Mouse (Mus musculus) left cerebral cortex, adult 11 months (tissue): Measurements from ENCODE around the gene Btbd1.
A peak's percentile ranks its signal among the peaks of the same experiment; 100 is the strongest.
"Not testable (repeated sequence)": the region's sequence is repeated elsewhere in the genome, so short reads cannot be mapped to it uniquely, and the experiment has no call there.

Experiments
- DNase-seq: peaks from one replicate; pipeline ENCODE4 v3.0.0; 2022; ENCODE audit warnings: low spot score

The Btbd1 gene

DNA sequence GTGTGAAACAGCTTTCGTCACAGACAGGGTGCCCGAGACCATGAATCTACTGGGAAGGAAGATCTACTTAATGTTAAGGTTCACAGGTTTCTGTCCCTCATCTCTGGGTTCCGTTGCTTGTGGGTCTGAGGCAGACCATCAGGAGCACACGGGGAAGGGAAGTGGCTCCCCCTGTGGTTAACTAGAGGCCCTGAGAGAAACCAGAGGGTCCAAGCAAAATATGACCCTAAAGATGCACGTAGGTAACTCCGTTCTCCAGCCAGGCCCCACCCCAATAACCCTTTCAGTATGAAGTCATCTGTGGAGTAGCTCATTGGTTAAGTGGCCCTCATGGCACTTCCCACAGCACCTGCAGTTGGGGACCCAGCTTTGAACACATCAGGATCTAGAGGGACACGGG, 20.4 kb upstream of the Btbd1 start:
- no peak for DNase-seq

DNA sequence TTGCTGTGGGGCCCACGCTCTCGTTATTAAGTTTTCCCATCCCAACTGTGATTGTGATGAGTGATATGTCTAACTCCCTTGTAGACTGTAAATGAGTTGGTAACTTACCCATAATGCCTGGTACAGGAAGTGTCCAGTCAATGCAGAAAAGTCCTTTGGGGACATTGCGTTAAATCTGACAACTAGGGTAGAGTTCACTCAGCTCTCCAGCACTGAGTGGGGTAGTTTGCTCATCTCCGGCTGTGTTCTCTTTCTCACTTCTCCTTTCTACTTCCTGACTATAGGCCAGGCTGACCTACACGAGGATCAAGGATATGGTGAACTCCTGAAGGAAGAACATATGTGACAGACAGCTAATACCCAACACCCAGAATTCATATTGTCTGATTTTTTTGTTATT, 20.0 kb upstream of the Btbd1 start:
- DNase-seq, result no peak

DNA sequence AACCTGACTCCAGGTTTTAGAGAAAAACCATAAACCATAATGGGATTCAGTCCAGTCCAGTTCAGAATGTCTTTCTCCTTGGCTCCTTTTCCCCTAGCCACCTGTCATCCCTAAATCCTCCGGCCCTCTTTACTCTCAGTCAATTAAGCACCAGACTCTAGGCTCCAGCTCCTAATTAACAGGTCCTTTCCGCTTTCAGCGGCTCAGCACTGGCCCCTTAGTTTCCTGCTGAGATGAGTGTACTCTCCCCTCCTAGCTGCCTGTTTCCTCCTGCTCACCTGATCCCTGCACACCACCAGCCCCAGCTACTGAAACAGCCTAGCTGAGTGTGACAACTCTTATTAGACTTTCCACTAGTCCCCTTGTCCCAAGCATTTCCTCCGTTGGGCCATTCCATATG, 18.5 kb upstream of the Btbd1 start:
- DNase-seq, result no peak

DNA sequence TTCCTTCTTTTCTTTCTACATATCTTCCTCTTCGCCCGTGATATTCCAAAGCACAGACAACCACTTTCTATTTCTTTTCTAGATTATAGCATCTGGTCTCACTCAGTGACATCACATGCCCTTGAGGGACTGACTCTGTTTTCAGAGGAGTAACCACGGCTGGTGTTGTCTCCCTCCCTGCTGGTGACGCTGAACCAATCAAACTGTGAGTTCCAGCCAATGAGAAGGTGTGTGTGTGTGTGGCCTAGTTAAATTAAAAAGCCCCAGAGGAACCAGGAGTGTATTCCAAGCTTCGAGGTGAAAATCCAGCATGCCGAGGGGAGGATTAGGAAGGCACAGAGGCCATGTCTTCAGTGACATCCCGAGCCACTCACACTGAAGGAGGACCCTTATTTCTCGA, 17.8 kb upstream of the Btbd1 start:
- no peak for DNase-seq

DNA sequence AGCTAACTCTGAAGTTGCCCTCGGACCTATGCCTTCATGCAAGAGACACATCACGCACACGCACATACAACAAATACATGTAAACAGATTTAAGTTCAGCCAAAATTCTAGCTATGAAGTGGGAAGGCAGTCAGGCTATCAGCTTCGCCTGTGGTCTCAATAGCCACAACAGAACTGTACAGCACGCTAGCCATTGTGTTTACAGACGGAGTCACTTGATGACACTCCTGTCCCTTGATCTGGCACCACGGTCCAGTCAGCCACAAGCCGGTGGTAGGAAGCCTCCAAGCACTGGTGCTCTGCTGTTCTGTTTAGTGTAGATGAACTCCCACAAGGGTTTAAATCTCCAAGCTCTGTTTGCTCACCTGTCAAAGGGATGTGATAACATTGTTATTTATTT, 16.8 kb upstream of the Btbd1 start:
- DNase-seq, result no peak

DNA sequence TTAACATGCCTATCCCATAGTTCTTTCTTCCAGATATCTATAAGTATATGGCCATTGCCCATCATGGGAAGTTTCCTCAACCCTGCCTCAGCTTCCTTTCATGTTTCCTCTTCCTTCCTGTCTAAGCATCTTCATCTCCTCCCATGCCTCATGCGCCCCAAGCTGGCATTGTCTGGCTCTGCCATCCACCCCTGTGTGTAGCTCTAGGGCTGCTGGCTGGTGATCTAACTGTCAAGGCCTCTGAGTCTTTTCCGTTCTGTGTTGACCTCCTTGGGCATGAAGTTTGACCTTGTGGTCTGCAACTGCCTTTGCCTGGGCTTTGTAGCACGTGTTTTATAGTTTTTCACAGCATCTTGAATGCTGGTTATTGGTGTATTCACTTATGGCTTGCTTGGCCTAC, 16.1 kb upstream of the Btbd1 start:
- no peak for DNase-seq

DNA sequence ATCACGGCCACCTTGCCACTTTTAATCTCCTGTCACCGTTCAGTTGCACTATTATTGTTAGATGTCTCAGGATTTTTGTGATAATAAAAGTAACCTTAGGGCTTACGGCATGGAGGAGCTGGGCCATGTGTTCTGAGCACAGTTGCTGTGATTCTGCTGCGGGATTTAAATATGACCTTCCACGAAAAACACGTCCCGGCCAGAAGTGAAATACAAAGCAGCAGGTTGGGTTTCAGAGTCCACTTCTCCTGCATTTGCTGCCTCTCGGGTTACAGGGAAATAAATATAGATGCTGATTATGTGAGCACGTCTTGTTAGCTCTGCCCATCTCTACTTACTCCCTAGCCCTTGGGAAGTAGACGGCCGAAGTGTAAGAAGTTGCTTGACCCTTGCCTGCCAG, 15.6 kb upstream of the Btbd1 start:
- DNase-seq, result no peak

DNA sequence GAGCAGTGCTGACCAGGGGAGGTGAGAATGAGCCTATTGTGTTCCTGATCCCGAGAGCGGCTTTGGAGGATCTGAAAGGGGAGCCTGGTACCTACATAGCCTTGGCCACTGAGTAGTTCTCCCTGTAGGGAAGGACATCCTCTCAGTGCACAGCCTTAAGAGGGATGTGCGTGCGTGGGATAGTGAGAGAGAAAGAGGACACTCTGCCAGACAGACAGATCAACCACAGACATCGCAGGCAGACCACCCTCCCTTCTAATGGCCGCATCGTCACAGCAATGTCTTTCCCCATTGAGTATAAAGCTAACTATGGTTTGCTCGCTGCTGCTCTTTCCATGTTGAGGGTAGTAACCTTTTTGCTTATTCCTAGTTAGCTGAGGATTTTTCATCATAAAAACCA, 14.7 kb upstream of the Btbd1 start:
- no peak for DNase-seq

DNA sequence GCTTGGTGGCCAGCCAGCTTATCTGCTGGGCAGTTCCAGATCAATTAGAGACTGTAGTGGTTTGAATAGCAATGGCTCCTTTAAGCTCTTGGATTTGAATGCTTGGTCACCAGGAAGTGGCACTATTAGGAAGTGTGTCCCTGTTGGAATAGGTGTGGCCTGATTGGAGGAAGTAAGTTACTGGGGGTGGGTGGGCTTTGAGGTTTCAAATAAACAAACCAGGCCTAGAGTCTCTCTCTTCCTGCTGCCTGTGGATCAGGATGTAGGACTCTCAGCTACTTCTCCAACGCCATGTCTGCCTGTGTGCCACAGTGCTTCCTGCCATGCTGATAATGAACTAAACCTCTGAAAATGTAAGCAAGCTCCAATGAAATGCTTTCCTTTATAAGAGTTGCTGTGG, 13.8 kb upstream of the Btbd1 start:
- no peak for DNase-seq

DNA sequence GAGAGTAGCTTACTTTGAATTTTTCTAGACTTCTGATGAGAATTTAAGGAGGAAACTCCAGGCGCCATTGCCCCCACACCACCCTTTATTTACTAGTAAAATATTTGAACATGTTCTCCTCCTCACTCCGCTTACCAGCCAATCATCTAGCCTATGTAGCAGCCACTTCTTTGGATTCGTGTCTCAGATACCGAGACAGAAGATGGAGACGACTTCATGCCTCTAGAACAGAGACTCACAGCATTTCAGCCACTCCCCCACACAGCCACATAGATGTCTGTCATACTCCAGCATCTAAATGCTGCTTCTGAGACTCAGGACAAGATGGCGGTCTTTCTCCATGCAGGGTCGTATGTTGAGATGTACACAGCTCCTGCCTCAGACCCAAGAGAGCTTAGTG, 12.9 kb upstream of the Btbd1 start:
- DNase-seq, result no peak

DNA sequence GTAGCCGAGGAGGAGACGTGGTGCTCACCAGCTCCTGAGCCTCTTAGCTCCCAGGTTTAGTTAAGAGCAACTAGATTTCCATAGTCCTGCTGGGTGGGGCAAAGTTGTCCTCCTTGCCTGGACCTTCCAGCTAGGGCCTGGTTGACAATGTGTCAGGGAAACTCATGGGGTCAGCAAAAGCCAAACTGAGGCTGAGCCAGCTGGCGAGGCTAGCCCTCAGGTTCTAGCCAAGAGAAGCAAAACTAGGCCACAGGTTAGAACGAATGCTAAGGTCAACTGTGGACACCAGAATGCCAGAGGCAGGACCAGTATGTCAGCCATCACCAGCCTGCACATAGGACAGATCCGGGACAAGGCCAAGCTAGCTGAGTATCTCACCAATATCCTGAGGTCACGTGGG, 12.2 kb upstream of the Btbd1 start:
- no peak for DNase-seq

DNA sequence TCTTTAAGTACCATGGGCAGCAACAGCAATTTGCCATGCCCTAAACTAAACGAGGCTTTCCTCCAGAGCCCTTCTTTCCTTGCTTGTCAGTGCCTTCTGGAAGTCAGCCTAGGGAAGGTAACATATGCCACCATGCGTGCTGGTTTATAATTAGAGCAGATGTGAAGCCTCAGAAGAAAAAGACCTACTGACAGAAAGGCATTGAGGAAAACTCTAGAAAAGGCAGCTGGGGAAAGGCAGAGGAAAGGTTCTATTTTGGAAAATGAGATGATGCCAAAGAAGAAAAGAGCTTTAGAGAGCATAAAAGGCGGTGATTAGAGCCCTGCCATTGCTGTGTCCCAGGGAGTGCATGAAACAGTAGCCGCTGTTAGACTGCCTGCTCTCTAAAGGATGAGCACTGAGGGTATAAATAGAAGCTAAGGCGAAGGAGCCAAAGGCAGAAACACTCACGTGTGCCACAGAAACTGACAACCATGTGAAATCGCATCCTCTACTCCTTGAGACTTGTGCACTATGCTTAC, 11.5 kb upstream of the Btbd1 start:
- DNase-seq, result peak; percentile 70

DNA sequence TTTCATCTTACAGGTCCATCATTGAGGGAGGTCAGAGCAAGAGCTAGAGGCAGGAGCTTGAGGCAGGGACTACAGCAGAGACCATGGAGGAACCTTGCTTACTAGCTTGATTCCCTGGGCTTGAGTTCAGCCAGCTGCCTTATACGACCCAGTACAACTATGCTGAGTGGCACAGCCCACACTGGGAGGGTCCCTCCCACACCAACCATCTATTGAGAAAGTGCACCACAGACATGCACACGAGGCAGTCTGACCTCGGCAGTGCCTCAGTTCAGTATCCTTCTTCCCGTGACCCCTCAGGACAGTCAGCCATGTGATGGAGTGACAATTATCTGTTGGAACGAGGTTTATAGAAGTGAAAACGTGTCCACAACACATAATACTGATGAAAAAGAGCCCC, 10.5 kb upstream of the Btbd1 start:
- no peak for DNase-seq

DNA sequence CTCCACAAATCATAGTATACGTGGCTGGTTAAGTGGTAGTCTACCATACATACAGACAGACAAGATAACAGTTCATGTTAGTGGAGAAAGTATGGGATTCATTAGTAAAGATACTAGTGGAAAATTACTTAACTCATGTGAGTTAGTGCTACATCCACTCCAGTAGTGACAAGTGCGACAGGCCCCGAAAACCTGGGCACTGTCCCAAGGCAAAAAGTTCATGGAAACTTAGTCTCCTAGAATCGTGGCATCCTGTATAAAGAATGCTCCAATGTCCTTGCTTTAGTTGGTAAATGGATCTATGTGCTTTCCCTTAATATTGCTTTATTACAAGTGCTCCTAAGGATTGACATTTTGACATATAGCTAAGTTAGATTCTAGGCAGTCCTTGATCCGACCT, 8.5 kb upstream of the Btbd1 start:
- DNase-seq, result not testable (repeated sequence)

DNA sequence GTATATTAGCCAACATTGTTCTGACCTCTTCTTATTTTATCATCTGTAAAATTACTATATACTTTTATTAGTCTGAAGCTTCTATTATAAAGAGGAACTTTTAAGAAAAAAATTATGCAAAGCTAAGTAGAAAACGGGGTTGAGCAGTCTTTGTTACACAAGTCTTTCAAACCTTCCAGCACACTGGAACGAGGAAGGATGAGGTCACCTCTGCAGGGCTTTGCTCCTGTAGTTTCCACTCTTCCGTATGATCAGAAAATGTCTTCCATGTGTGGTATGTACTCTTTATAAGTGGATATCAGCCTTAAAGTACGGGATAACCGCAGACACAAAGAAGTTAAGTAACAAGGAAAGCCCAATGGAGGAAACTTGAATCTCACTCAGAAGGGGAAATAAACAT, 6.2 kb upstream of the Btbd1 start:
- no peak for DNase-seq

DNA sequence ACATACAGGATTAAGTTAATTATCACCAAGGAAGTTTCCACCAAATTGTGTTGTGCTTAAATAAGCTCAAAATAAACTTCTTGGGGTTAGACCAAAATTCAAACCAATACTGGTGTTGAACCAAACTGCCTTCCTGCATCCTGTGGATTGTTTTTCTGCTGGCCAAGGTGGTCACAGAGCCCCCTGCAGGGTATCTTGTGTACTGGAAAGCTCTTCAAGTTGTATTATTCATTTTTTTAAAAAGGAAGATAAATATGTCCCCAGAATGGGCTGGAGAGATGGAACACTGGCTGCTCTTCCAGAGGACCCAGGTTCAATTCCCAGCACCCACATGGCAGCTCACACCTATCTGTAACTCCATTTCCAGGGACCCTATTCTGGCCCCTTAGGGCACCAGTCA, 5.6 kb upstream of the Btbd1 start:
- no peak for DNase-seq

DNA sequence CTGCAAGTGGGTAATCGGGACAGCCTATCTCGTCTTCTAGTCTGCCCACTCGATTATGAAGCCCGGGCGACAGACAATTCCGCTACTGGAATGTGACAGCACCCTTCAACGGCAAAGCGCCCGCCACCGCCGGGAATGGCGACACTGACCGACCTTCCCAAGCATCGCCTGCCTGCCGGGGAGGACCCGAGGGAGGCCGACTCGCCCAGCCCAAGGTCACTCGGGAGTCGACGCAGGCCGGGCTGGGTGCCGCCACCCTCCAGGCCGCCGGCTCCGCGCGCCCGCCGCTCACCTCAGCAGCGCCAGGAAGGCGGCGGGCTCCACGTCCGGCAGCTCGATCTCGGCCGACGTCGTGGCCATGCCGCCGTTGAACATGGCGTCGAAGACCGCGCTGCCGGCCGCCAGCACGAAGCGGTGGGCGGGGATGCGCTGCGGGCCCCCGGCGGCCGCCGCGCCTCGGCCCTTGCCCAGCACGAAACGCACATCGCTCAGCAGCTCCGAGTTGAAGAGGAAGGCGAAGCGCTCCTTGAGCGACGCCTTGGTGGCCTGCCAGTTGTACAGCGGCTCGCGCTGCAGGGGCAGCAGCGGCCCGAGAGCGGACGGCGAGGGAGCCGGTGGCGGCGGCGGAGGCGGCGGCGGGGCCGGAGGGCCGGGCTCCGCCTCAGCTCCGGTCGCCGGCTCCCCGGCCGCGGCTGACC, 401 bp downstream of the Btbd1 start:
- DNase-seq, result no peak

DNA sequence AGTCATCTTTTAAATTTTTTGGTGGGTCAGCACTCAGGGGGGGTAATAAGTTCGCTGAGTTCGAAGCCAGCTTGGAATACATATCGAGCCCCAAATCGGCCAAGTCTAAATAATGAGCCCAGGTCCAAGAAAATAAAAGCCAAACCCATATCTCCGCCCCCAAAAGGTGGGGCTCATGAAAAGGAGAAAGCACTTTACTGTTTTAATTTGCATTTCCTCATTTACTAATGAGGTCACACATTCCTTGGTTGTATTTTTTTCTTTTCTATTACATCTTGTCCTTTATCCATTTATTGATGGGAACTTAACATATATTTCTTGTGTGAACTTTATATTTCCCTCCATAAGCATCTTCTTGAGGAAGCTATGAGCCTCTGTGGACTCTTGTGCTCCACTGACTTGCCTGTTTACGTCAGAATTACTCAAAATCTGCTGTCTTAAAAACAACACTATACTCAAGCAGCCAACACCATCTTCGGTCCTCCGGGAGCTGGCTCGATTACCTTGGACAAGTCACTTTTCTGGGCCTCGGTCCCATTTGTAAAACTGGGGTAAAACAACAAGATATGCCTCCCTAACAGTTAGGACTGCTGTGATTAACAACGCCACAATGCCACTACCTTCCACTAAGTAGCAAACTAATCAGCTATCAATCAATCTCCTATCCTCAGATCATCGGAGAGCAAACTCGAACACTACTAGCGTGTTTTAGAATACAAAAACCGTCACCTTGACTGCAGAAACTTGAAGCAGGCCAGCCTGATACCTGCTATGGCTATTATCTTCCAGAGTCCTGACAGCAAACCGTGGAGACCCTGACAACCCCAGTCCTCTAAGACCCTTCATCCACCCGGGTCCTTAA, 1.2 kb downstream of the Btbd1 start:
- no peak for DNase-seq

DNA sequence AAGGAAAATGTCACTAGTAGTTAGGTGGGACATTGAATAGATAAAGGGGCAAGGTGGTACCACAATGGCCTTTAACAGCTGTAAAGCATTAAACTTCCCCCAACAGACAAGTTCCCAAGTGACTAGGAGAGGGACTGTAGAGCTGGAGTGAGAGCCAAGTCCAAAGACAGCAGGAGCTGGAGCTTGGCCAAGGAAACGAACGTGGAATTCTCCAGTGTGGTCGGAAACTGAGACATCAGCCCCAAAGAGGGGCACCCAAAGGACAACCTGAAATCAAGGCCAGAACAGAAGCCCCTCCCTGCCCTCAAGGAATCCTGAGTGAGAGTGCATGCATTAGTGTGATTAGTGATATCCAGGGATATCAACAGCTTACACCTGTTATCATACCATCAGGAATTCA, 3.9 kb downstream of the Btbd1 start:
- DNase-seq, result no peak

DNA sequence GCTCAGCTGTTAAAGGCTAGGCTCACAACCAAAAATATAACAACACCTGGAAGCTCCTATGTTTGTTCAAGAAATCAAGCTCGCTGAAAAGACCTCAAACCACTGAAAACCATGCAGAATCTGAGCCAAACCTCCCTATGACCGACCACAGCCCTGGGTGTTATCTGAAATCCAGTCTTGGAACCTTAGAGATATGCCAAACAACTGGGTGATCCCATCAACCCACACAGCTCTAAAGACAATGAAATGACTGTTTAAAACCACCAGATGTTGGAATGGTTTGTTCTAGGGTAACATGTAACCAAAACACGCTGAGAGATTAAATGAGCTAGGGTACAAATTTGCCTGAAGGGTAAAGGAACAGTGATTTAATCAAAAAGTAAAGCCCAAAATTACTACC, 4.3 kb downstream of the Btbd1 start:
- no peak for DNase-seq

DNA sequence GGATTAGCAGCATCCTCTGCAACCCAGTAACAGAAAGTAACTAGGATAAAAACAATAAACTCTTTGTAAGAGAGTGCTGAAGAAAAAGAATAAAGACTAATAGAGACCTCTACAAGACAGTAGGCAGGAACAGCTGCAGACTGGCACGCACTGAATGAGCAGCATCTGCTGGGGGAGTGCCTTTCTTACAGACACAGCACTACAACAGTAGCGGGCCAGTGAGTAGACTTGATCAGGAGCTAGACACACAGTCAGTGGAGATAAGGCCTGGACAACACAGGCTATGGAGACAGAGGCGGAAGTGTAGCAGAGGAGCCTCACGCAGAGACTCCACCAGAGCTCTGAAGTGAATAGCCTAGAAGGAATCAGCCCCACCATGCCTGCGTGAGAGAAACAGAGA, 23.2 kb downstream of the Btbd1 start:
- no peak for DNase-seq

DNA sequence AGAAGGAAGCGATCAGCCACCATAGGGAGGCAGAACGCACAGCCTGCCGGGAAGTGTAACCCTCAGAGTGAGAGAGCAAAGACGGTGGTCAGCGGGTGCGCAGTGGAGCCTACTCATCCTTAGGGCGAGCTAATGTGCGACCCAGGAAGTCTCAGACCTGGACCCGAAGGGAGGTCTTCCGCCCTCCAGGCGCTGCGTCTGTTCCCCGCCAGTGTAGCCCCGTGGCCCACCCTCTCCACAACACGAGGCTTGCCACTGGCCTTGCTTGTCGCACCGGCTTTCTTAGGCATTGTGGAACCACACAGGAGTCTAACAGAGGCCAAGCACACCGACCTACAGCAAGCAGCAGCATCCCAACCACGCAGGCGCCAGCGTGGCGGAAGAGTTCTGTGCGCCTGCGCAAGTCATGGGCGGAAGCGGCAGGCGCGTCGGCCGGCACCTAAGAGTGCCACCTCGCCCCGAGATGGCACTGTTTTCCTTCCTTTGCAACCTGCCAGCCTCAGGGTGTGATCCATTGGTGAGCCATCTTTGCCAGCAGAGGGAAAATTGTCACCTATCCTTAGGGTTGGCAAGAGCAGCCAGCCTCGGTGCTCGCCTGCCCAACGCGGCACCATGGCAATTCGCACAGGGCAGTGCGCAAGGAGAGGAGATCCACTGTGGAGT, 40.0 kb downstream of the Btbd1 start, which contains the start of gene 3110040N11Rik:
TSS of gene 3110040N11Rik (minus strand) at position 384 of the 663 bp plus-strand sequence.
- DNase-seq, result peak; percentile 71

DNA sequence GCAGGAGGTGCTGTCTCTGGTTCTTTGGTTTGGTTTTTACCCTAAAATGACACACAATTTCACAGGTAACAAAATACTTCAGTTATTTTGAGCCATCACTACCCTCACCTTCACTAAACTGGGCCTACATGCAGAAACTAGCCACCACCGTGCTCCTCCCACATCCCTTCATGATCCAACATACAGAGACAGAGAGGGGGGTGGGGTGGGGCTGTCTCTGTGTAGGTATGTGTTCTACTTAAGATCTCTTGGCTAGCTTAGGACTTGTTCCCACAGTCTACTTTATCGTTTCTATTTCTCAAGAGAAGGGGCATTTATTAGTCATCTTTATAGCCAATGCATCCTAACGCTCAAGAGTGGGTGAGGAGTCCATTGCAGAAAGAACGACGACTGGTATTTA, 40.7 kb downstream of the Btbd1 start:
- DNase-seq, result no peak
